Mouse (Mus musculus): ENCODE results near the gene Trex1.

DNA sequence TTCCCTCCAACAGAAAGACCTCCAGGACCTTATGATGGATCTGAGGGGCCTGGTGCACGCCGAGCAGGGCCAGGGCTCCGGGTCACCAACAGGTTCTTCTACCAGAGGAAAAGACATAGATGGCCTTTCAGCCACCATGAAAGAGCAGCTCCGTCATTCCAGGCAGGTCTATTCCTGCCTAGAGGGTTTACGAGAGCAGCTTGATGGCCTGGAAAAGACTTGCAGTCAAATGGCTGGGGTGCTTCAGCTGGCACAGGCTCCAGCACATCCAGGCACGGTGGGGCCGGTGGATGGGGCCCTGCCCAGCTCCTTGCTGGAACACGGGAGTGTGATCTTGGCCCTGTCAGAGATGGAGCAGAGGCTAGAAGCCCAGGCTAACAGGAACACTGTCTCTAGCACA lies 32.3 kb upstream of the Trex1 start:
- TF ChIP-seq CTCF (IDR thresholded peaks at IDR 0.05; ENCODE audit: insufficient read depth, low read length) (no peak), POLR2A (IDR thresholded peaks at IDR 0.05; ENCODE audit: borderline replicate concordance, extremely low read depth, low read depth, low read length) (no peak)
